In the genomic region with DNA sequence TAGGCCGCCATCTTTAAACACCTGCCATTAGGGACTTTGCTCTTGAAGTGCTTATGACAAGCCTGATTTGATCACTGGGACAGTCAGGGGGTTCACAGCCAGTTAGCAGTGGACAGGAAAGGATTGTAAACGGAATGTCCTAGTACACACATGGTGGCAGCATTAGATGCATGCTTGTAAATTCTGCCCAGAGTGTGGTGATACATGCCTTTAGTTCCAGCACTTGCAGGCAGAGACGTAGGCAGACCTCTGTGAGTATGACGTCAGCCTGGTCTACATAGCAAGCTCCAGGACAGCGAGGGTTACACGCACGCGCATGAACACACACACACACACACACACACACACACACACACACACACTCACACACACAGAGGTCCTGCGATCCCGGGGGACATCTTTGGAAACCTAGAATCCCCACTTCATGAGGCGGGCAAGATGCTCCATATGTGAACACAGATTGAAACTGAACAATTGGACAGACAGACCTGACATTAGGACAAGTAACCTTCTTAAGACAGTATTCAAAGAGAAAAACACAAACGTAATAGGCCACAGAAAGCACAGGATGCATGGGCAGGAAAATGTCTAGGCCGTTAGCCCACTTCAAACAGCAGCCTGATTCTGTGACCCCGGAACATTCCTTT, we compare ENCODE assay signal across 8 mouse cellular contexts. TPM values are rescaled to one million over a fixed set of nuclear protein-coding genes. Genes with fewer than 3 reads are reported as not detected.
A peak's percentile ranks its signal among the peaks of the same experiment; 100 is the strongest.
DNase-seq lines count a peak whose midpoint lies in the region; ATAC-seq and TF ChIP-seq lines count a peak whose summit lies in the region.
"Had no signal": no experiment of that assay in that cellular context is flagged by ENCODE, and none has a peak within 500 bp of the region (broad histone marks: within the 10 kb centered on the region; RNA-seq: fewer than 3 reads in every experiment).

No protein-coding gene starts in this region.

- dilution Hi-C loops in CH12.LX (cut with MboI; ENCODE audit: extremely low pct_ligation_motif_present, extremely low pct_unique_long_range_greater_than_20kb, low sequenced_read_pairs) = no loop called here

- no peak for TF ChIP-seq RAD21 in CH12.LX (IDR thresholded peaks at IDR 0.05; ENCODE audit: low read depth, low read length)

- 87% methylated on average over 14 of the region's 14 CpGs for WGBS in liver, embryonic 11.5 days
- WGBS in liver, embryonic 15.5 days (ENCODE audit: insufficient replicate concordance) = 81% methylated on average over 14 of the region's 14 CpGs
- 86% methylated on average over 14 of the region's 14 CpGs for WGBS in cerebellum, adult 2 months

- H3K27me3 ChIP-seq in liver, embryonic 11.5 days (replicated peaks; ENCODE audit: control insufficient read depth, insufficient read depth, low read length) = no peaks in the 10 kb centered on the region
- H3K27me3 ChIP-seq in CH12.LX (replicated peaks) = no peaks in the 10 kb centered on the region
- no peaks in the 10 kb centered on the region for H3K27me3 ChIP-seq in liver, embryonic 15.5 days
- H3K27me3 ChIP-seq in cerebellum, adult 2 months (ENCODE audit: control insufficient read depth, insufficient read depth, low read length) = no peaks in the 10 kb centered on the region
- H3K27me3 ChIP-seq: hindbrain, embryonic 13.5 days had no signal

- no peak for DNase-seq in liver, embryonic 11.5 days (ENCODE audit: low spot score)
- DNase-seq in liver (no peak), CH12.LX (ENCODE audit: extremely low read depth) (no peak), MEL-GATA-1-ER (ENCODE audit: extremely low read depth, low read depth) (peak; percentile 38)
- DNase-seq in ovary, postnatal 14 days (ENCODE audit: low spot score) = no peak
- no peak for DNase-seq in cerebellum, adult 2 months

- H3K4me3 ChIP-seq in liver, embryonic 11.5 days (ENCODE audit: low read depth, low read length) = no peak overlapping the region
- H3K4me3 ChIP-seq in CH12.LX (replicated peaks in 1 of 3; ENCODE audit: low read depth in 2 of 3, low read length in 2 of 3, poor library complexity in 1 of 3) = no peak overlapping the region
- no peak overlapping the region for H3K4me3 ChIP-seq in liver, embryonic 15.5 days (replicated peaks)
- no peak overlapping the region for H3K4me3 ChIP-seq in cerebellum, adult 2 months (replicated peaks; ENCODE audit: insufficient read depth, low read depth, low read length)
- H3K4me3 ChIP-seq: hindbrain, embryonic 13.5 days had no signal

- in situ Hi-C loops in CH12.LX (cut with MboI; ENCODE audit: low pct_ligation_motif_present, low pct_unique_long_range_greater_than_20kb, low sequenced_read_pairs) = no loop called here

- H3K9ac ChIP-seq in liver, embryonic 11.5 days (ENCODE audit: low read depth, low read length) = no peak overlapping the region
- H3K9ac ChIP-seq in CH12.LX (ENCODE audit: insufficient read depth, low read depth) = peak overlapping the region; percentile 71; the same call in 1 of the 2 replicates
- no peak overlapping the region for H3K9ac ChIP-seq in liver, embryonic 15.5 days
- H3K9ac ChIP-seq: hindbrain, embryonic 13.5 days had no signal

- no peak for ATAC-seq in liver, embryonic 11.5 days (replicated peaks; ENCODE audit: low FRiP score)
- ATAC-seq in liver, embryonic 15.5 days (ENCODE audit: insufficient read depth) = no peak

- no peaks in the 10 kb centered on the region for H3K9me3 ChIP-seq in liver, embryonic 11.5 days (ENCODE audit: control insufficient read depth, low read length)
- H3K9me3 ChIP-seq in CH12.LX (replicated peaks; ENCODE audit: low read length) = no peaks in the 10 kb centered on the region
- H3K9me3 ChIP-seq in liver, embryonic 15.5 days (replicated peaks) = no peaks in the 10 kb centered on the region
- H3K9me3 ChIP-seq: hindbrain, embryonic 13.5 days had no signal

- peaks cover 29% of the 10 kb centered on the region for H3K4me1 ChIP-seq in liver, embryonic 11.5 days (replicated peaks; ENCODE audit: control insufficient read depth, insufficient read depth, low read length)
- H3K4me1 ChIP-seq in CH12.LX (ENCODE audit: control insufficient read depth in 1 of 2, insufficient read depth in 2 of 2) = peaks cover 20 to 62% of the 10 kb centered on the region in 2 experiments
- H3K4me1 ChIP-seq in liver, embryonic 15.5 days (replicated peaks) = peaks cover 72% of the 10 kb centered on the region
- H3K4me1 ChIP-seq in cerebellum, adult 2 months (ENCODE audit: control insufficient read depth, insufficient read depth, low read length) = peaks cover 16% of the 10 kb centered on the region

- TF ChIP-seq EP300 in CH12.LX (IDR thresholded peaks at IDR 0.05; ENCODE audit: low read length) = 0 out of 2 replicates have a peak, but pooled peaks have one; percentile 13

- no peaks in the 10 kb centered on the region for H3K36me3 ChIP-seq in liver, embryonic 11.5 days (ENCODE audit: control insufficient read depth, insufficient read depth, low read length)
- H3K36me3 ChIP-seq in CH12.LX (replicated peaks in 1 of 2; ENCODE audit: control insufficient read depth in 1 of 2, insufficient read depth in 1 of 2, low read length in 1 of 2) = peaks cover 0 to 3% of the 10 kb centered on the region in 2 experiments
- H3K36me3 ChIP-seq in liver, embryonic 15.5 days (replicated peaks) = no peaks in the 10 kb centered on the region
- H3K36me3 ChIP-seq: hindbrain, embryonic 13.5 days had no signal

- no peak overlapping the region; the same call in 1 of the 2 replicates for H3K4me2 ChIP-seq in liver, embryonic 11.5 days
- peak overlapping the region; percentile 96 for H3K4me2 ChIP-seq in CH12.LX (ENCODE audit: insufficient read depth, low read depth, poor library complexity, severe bottlenecking)
- H3K4me2 ChIP-seq in liver, embryonic 15.5 days = peak overlapping the region; percentile 53; the same call in 1 of the 2 replicates
- H3K4me2 ChIP-seq: hindbrain, embryonic 13.5 days had no signal

- TF ChIP-seq CTCF in CH12.LX (conservative IDR thresholded peaks at IDR 0.05 in 1 of 2, IDR thresholded peaks at IDR 0.05 in 1 of 2; ENCODE audit: low read depth in 2 of 2, low read length in 2 of 2) = no peak
- no peak for TF ChIP-seq CTCF in cerebellum, adult 2 months (IDR thresholded peaks at IDR 0.05; ENCODE audit: borderline replicate concordance, insufficient read depth, low read depth, low read length)

- H3K79me2 ChIP-seq in CH12.LX (replicated peaks; ENCODE audit: control insufficient read depth, extremely low read depth, insufficient read depth, poor library complexity, severe bottlenecking) = no peaks in the 10 kb centered on the region

- TF ChIP-seq POLR2A in CH12.LX (IDR thresholded peaks at IDR 0.05; ENCODE audit: low read depth, low read length) = no peak
- TF ChIP-seq POLR2A in cerebellum, adult 2 months (IDR thresholded peaks at IDR 0.05; ENCODE audit: borderline replicate concordance, insufficient read depth, low read length) = no peak

- peak overlapping the region; percentile 32; the same call in 1 of the 2 replicates for H3K27ac ChIP-seq in liver, embryonic 11.5 days (ENCODE audit: low read depth, low read length)
- peak overlapping the region; percentile 71 for H3K27ac ChIP-seq in CH12.LX (ENCODE audit: insufficient read depth, low read depth)
- peak overlapping the region; percentile 87 for H3K27ac ChIP-seq in liver, embryonic 15.5 days (replicated peaks)
- H3K27ac ChIP-seq in cerebellum, adult 2 months (ENCODE audit: insufficient read depth, low read length) = no peak overlapping the region

TF ChIP-seq in CH12.LX, 34 proteins besides CTCF, POLR2A, EP300 and RAD21 (continues in another document):
- TF ChIP-seq JUN (IDR thresholded peaks at IDR 0.05; ENCODE audit: insufficient read depth, low read depth, low read length) (peak; percentile 49), E2F4 (IDR thresholded peaks at IDR 0.05; ENCODE audit: insufficient replicate concordance, low read depth, low read length) (no peak), BHLHE40 (IDR thresholded peaks at IDR 0.05; ENCODE audit: low read depth, low read length) (peak; percentile 29; the same call in 1 of the 2 replicates), CHD1 (IDR thresholded peaks at IDR 0.05; ENCODE audit: low read depth, low read length) (no peak)

RNA-seq across cellular contexts. Expression of gene Btbd2, which starts 1.4 kb away (rescaled TPM):
- 38.0 and 38.4 TPM in 2 replicates for polyA plus RNA-seq in liver, embryonic 11.5 days (2014; fragmentation: Nextera tagmentation; extraction: Ambion mirVana)
- total RNA-seq in CH12.LX (2012; rRNA removed) = 19.3 and 26.2 TPM in 2 replicates
- 10.0 and 11.1 TPM in 2 replicates for total RNA-seq in CH12.LX (2014; rRNA removed)
- polyA plus RNA-seq in CH12.LX (2012; ENCODE audit: insufficient read length, low read depth) = 18.8 and 19.4 TPM in 2 replicates
- polyA plus RNA-seq in liver, embryonic 15.5 days (2015; fragmentation: Nextera tagmentation; extraction: Ambion mirVana) = 14.4 and 15.9 TPM in 2 replicates
- polyA plus RNA-seq in cerebellum, adult 2 months (2012; rRNA removed) = 106 and 108 TPM in 2 replicates

RNA-seq across cellular contexts. Expression of gene Mknk2, which starts 19.6 kb away (rescaled TPM):
- polyA plus RNA-seq in liver, embryonic 11.5 days (2014; fragmentation: Nextera tagmentation; extraction: Ambion mirVana) = 124 and 128 TPM in 2 replicates
- total RNA-seq in CH12.LX (2012; rRNA removed) (91.5 and 110 TPM in 2 replicates), CH12.LX (2014; rRNA removed) (121 and 138 TPM in 2 replicates)
- polyA plus RNA-seq in CH12.LX (2012; ENCODE audit: insufficient read length, low read depth) = 175 and 199 TPM in 2 replicates
- 74.9 and 84.6 TPM in 2 replicates for polyA plus RNA-seq in liver, embryonic 15.5 days (2015; fragmentation: Nextera tagmentation; extraction: Ambion mirVana)
- 59.3 and 64.4 TPM in 2 replicates for polyA plus RNA-seq in cerebellum, adult 2 months (2012; rRNA removed)

RNA-seq across cellular contexts. Expression of gene Csnk1g2, which starts 35.7 kb away (rescaled TPM):
- 92.3 and 96.1 TPM in 2 replicates for polyA plus RNA-seq in liver, embryonic 11.5 days (2014; fragmentation: Nextera tagmentation; extraction: Ambion mirVana)
- total RNA-seq in CH12.LX (2012; rRNA removed) = 44.1 and 50.3 TPM in 2 replicates
- total RNA-seq in CH12.LX (2014; rRNA removed) = 44.3 and 50.1 TPM in 2 replicates
- 55.9 and 59.0 TPM in 2 replicates for polyA plus RNA-seq in CH12.LX (2012; ENCODE audit: insufficient read length, low read depth)
- polyA plus RNA-seq in liver, embryonic 15.5 days (2015; fragmentation: Nextera tagmentation; extraction: Ambion mirVana) = 49.7 and 60.4 TPM in 2 replicates
- polyA plus RNA-seq in cerebellum, adult 2 months (2012; rRNA removed) = 208 and 218 TPM in 2 replicates

RNA-seq across cellular contexts. Expression of gene Mob3a, which starts 43.5 kb away (rescaled TPM):
- polyA plus RNA-seq in liver, embryonic 11.5 days (2014; fragmentation: Nextera tagmentation; extraction: Ambion mirVana) = 56.7 and 57.3 TPM in 2 replicates
- total RNA-seq in CH12.LX (2012; rRNA removed) = 56.9 and 71.7 TPM in 2 replicates
- 65.2 and 71.4 TPM in 2 replicates for total RNA-seq in CH12.LX (2014; rRNA removed)
- 75.0 and 84.2 TPM in 2 replicates for polyA plus RNA-seq in CH12.LX (2012; ENCODE audit: insufficient read length, low read depth)
- 28.0 and 31.6 TPM in 2 replicates for polyA plus RNA-seq in liver, embryonic 15.5 days (2015; fragmentation: Nextera tagmentation; extraction: Ambion mirVana)
- polyA plus RNA-seq in cerebellum, adult 2 months (2012; rRNA removed) = 12.6 and 14.2 TPM in 2 replicates

RNA-seq across cellular contexts. Expression of gene Izumo4, which starts 43.7 kb away (rescaled TPM):
- polyA plus RNA-seq in liver, embryonic 11.5 days (2014; fragmentation: Nextera tagmentation; extraction: Ambion mirVana) = 5.7 and 6.8 TPM in 2 replicates
- 8.1 and 9.6 TPM in 2 replicates for total RNA-seq in CH12.LX (2012; rRNA removed)
- total RNA-seq in CH12.LX (2014; rRNA removed) = 2.7 and 4.3 TPM in 2 replicates
- 5.9 TPM in 2 replicates for polyA plus RNA-seq in CH12.LX (2012; ENCODE audit: insufficient read length, low read depth)
- polyA plus RNA-seq in liver, embryonic 15.5 days (2015; fragmentation: Nextera tagmentation; extraction: Ambion mirVana) = 7.1 and 8.1 TPM in 2 replicates
- 112 and 117 TPM in 2 replicates for polyA plus RNA-seq in cerebellum, adult 2 months (2012; rRNA removed)
